Mouse (Mus musculus) thymus, postnatal 0 days (tissue): ENCODE results near the gene 4932411N23Rik. TPM values are rescaled to one million over a fixed set of nuclear protein-coding genes. Genes with fewer than 3 reads are reported as not detected.
"Not testable (repeated sequence)": the region's sequence is repeated elsewhere in the genome, so short reads cannot be mapped to it uniquely, and the experiment has no call there.

ENCODE experiments used
- DNase-seq: peaks from one replicate; pipeline ENCODE4 v3.0.0-alpha.2; 2015; ENCODE audit warnings: low spot score
- polyA plus RNA-seq: library from polyadenylated mRNA; unstranded; fragments of >200 nt; fragmentation: Nextera tagmentation; extraction: Ambion mirVana; gene quantifications from 2 replicates; pipeline ENCODE4 v1.2.1, GENCODE M21; 2015

4932411N23Rik gene
- not detected in 2 replicates for polyA plus RNA-seq

DNA sequence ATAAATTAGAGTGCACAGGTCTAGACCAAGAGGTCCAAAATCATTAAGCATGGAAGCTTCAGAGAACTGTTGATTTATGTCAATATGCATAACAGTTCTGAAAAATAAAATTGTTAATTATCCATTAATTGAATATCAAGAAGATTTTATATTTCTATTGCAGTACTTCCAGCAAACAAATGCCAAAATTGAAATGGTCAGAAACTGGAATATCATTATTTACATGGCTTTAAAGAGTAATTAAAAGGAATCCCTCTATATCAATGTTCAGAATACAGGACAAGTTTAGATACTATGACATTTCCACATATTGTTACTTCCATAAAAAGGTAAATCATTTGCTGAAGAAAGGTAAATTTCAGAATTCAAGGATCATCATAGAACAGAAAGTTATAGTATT lies at the start of gene 4932411N23Rik:
Gene 4932411N23Rik, minus strand, starts transcription at position 101 of the 400 bp plus-strand sequence.
- DNase-seq: no peak

DNA sequence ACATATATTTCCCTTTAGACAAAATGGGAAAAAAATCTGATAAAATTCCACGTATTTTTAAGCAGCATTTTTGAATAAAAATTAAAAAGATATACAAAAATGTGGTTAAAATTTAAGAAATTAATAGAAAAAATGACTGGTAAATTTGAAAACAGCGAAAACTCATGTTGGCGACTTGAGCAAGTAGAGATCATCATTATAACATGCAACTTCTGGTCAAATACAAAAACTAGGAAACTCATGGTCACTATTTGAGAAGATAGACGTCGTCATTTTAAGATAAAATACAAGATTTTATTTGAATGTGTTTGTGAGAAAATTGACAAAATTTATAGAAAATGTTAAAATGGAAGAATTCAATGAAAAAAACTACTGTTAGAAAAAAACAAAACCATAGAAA lies 35.8 kb downstream of the 4932411N23Rik start:
- DNase-seq: no peak

DNA sequence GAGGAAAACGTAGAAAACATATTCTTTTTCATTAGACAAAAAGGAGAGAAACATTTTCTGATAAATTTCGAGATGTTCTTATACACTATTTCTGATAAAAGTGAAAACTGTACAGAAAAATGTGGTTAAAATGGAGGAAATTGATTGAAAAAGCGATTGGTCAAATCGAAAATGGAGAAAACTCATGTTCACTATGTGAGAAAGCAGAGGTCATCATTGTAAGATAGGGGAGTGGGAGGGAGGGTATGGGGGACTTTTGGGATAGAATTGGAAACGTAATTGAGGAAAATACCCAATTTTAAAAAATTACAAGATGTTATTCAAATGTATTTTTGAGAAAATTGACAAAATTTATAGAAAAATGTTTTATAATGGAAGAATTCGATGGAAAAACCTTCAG lies 38.0 kb downstream of the 4932411N23Rik start:
- DNase-seq: not testable (repeated sequence)

DNA sequence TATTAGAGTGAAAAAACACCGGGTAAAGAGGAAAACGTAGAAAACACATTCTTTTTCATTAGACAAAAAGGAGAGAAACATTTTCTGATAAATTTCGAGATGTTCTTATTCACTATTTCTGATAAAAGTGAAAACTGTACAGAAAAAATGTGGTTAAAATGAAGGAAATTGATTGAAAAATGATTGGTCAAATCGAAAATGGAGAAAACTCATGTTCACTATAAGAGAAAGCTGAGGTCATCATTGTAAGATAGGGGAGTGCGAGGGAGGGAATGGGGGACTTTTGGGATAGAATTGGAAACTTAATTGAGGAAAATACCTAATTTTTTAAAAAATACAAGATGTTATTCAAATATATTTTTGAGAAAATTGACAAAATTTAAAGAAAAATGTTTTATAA lies 40.8 kb downstream of the 4932411N23Rik start:
- DNase-seq: peak; percentile 12

DNA sequence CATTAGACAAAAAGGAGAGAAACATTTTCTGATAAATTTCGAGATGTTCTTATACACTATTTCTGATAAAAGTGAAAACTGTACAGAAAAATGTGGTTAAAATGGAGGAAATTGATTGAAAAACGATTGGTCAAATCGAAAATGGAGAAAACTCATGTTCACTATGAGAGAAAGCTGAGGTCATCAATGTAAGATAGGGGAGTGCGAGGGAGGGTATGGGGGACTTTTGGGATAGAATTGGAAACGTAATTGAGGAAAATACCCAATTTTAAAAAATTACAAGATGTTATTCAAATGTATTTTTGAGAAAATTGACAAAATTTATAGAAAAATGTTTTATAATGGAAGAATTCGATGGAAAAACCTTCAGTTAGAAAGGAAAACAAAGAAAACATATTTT lies 42.2 kb downstream of the 4932411N23Rik start:
- DNase-seq: not testable (repeated sequence)

Other genes starting within 250 kb of the 4932411N23Rik start
- not detected in 2 replicates for gene Gm382, start 224.1 kb upstream of the 4932411N23Rik start, polyA plus RNA-seq